Mouse (Mus musculus) forelimb bud, embryonic 11.5 days (tissue): ENCODE data around the gene Dlx4.

Source experiments
- DNase-seq: peaks from one replicate; pipeline ENCODE4 v3.0.0-alpha.2; 2012; ENCODE audit warnings: low read depth, low spot score

The Dlx4 gene

DNA sequence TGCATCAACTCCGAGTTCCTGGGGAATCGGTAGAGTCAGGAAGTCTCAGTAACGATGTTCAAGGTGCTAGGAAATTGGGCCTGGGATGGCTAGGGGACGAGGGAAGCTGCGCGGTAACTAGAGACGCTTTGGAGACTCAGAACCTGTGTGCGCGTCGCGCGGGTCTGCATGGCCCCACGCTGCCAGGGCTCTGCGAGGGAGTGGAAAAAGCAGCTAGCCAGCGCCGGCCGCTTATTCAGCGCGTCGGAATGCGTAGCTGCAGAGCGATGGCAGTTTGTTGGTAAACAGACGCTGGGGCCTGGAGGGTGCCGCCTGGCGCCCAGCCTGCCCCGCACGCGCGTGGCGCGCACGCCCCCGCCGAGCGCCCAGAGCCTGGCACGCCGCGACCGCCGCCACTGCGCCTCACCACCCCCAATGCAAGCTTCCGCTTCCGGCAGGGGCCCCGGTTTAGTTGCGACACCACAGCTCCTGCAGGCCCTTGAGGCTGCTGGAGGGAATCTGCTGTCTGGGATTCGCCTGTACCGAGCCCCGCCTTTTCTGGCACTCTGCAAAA lies at the start of gene Dlx4:
Gene Dlx4, minus strand, starts transcription at position 413 of the 553 bp plus-strand sequence.
- DNase-seq: no peak

DNA sequence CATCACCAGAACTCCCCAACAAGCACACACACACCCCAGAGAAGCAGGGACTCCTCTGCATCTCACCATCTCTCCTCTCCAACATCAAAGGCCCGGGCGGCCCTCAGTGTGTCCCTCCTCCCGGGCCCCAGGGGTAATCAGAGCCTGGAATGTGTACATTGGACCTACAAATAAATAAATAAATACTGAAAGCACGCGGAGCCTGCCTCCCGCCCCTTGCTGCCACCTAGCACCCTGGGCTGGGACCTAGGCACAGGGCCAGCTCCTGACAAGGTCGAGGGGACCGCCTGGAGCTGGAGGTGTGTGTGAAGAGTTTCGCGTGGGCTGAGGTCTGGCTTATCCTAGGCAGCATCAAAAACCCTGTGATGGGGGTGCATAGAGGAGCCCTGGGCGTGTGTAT lies 43.8 kb upstream of the Dlx4 start:
- no peak for DNase-seq

DNA sequence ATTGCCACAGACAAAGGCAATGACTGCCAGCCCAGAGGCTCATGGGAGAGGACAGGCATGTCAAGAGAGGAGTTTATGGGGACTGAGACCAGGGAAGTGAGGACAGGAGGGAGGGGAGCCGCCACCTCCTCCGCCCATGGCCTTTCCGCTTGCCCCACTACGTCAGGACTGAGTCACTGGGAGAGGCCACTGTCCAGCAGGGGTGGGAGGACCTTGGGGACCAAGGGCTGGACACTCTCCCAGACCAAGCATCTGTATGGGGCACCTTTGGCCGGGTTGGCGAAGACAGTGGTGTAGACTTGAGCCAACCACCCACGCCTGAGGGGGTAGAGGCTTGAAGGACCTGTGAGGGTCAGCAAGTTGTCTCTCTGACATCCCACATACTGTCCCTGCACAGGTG lies 40.8 kb upstream of the Dlx4 start:
- no peak for DNase-seq

DNA sequence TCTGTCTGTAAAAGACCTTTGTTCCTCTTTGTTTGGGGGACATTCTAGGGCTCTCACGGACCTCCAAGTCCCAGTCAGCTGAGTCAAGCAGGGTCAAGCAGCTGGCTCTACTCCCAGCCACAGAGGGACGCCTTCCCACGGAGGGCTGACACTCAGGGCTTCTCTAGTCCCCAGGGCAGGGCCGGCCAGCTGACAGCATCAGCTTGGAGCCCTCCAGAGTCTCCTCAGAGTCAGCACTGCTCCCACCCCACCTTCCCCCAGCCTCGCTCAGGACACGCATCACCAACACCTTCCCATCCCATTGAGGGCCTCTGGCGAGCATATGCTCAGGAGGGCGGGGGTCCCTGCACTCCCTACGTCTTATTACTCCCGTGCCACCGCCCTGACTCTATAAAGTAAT lies 39.6 kb upstream of the Dlx4 start:
- no peak for DNase-seq

DNA sequence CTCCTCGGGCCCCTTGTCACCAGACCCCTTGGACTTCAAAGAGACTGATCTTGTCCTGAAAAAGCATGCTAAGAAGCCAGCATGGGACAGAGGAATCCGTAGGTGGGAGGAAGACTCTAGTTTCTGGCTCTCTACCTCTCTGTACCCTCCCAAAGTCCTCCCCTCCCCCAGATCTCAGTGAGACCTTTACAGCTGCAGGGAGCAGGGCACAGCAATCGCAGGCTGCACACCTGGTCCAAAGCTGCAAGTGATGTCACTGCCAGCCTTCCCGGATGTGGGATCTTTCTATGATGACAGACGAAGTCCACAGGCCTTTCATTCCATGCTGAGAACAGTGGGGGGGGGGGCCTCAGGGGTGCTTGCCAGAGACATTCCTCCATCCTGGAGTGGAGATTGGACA lies 38.5 kb upstream of the Dlx4 start:
- DNase-seq: no peak

DNA sequence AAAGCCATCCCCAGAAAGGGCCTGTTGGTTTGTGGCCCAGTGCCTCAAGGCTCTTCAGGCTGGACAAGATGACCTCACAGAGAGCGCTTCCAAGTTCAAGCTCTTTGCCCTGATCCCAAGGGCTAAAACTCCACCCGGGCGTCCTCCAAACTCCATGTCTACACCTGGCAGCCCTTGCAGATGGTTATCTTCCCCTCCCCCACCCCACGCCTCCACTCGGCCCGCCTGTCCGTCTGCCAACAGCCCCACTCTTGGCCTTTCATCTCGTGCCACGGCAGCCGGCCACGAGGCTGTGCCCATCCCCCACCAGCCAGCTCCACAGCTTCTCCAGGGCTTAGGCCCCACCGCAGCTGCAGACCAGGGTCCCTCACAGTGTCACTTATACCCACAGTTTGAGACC lies 33.2 kb upstream of the Dlx4 start:
- no peak for DNase-seq

DNA sequence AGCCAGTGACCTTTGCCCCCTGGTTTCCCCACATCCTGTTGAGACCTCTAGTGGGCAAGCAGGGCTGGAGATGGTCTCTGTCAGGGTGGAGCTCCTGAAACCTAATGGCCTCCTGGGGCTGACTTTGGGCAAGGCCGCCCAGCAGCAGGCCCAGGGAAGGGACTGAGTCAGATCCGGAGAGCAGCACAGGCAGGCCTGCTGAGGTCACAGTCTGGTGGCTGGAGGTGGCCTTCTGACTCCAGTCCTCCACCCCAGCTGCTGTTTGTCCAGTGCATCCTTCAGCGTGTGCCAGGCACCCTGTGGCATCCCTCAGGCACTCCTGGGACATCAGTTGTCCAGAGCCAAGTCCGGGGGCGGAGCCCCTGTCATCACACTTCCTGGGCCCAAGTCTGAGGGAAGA lies 19.8 kb upstream of the Dlx4 start:
- no peak for DNase-seq

DNA sequence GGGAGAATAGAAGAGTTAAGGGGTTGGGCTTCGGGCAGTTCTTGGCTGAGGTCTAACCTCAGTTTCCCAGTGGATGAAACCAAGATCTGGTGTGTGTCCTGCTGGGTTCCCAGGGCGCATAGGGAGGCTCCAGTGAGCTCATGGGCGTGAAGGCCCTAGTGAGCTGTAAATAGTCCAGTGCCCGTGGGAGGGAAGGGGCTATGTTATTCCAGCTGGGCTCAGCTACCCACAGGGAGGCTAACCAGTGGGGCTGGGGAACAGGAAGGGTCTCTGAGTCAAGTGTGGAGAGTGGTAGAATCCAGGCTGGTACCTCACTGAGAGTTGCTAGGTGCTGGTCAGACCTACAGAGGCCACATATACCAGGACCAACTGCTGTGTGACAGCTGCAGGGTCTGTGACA lies 15.6 kb upstream of the Dlx4 start:
- no peak for DNase-seq

DNA sequence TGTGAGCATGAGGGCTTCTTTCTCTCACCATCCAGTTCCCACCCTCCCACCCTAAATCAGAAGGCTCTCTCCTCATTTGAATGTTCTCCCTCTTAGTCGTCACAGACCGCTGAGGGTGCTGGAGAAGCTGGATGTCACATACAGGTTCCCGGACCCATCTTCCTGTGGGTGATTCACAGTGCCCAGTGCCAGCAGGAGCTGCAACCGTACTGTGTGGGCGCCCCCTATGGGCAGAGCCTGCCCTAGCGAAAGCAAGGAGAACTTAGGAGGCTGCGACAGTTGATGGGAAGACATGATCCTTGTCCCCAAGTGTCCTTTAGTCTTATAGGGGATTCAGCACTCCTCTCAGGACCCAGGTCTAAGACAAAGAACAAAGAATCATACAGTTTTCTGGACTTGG lies 14.6 kb upstream of the Dlx4 start:
- DNase-seq: no peak

DNA sequence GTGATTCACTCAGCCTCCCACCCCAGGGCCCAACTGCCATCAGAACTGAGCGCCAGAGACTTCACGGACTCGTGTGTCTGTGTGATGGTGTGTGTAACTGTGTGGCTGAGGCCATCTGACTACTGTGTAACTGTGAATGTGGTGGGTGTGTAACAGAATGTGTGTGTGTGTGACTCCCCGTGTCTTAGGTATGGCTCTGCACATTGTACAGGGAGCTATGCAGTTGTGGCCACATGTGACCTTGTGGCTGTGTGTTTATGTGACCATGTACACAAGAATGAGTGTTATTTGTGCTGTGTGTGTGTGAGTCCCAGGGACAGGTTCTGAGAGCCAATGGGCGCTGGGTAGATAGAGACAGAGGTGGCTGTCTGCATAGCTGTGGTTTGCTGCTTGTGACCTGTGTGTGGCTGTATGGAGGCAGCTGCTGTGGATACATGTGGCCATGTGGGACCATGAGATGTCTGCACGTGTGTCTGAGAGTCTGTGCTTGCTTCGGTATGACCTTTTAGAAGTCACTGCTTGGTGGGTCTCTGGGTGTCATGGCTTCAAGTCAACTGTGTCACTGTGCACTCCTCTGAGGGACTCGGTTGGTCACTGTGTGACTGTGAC lies 13.8 kb upstream of the Dlx4 start:
- no peak for DNase-seq

DNA sequence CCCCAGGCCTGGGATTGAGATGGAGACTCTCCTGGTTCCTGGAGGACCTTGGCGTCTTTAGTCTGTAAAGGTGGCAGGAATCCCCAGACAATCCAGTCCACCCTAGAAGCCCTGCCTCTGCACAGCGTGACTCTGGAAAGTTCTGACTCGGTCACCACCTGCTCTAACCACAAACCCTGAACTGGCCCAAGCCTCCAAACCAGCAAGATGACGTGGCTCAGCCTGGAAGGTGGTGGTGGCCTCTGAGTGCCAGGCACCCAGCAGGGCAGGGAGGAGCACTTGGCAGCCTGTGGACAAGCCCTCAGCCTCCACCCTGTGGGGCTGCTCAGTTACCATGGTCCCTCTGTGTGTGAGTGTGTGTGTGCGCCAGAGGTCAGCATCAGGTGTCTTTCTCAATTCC lies 11.8 kb upstream of the Dlx4 start:
- no peak for DNase-seq

DNA sequence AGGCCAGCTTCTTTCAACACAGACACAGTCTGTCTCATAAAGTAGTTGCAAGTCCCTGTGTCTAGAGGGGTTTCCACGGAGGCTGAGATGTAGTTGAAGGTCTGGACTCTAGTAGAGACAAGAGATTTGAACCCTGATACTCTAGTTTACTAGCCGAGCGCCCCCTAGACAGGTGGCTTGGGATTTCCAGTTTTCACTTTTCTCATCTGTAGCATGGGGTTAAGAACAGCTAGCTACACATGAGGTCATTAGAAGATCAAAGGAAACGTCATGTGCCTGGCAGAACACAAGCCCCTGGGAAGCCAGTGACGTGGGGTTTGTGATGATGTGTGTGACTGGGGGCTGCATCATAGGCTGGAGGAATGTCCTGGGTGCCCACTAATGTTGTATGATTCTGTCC lies 11.3 kb upstream of the Dlx4 start:
- no peak for DNase-seq

DNA sequence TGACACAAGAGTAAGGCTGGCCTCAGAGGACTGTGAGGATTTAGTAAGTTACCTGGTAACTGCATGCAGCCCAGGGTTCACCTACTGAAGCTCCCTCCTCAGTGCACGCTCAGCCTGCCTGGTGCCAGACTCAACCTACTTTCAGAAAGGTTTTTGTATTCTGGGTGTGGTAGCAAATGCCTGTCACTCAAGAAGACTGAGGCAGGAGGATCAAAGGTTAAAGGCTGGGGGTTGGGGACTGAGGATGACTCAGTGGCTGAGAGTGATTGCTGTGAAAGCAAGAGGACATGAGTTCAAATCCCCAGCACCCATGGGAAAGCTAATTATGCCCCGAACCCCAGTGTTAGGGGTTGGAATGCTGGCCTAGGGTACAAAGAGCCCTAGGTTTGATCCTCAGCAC lies 9.4 kb upstream of the Dlx4 start:
- DNase-seq: no peak

DNA sequence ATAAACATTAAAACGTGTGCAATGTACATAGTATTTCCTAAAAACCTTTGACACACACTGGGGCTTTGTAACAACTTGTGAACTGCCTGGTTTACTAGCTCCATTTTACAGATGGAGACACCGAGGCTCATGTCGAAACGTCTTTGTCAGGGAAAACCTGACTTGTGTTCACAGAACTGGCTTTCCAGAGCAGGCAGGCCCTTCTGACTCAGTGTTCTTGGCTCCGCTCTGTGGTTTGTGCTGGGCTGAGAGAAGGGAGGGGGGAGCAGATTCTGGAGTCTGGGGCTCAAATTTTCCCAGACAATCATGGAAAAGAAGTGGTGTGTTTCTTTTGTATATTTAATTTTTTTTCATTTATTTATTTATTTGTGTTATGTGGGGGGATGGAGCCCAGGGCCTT lies 7.6 kb upstream of the Dlx4 start:
- no peak for DNase-seq

DNA sequence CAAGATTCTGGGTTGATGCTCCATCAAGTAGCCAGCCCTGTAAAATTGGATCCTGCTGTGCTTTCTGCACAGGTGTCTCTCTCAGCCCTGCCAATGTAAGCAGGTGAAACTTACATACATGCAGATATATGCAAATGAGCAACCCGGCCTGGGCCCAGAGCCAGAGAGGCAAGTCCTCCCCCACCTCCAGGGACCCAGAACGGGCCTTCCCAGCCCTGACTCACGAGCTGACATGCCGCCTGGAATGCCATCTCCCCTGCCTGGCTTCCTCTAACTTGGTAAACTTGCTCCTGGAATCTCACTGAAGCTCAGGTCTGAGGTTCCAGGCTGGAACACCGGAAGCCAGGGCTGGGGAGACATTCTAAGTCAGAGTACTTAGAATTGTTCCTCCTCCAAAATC lies 7.1 kb upstream of the Dlx4 start:
- no peak for DNase-seq

DNA sequence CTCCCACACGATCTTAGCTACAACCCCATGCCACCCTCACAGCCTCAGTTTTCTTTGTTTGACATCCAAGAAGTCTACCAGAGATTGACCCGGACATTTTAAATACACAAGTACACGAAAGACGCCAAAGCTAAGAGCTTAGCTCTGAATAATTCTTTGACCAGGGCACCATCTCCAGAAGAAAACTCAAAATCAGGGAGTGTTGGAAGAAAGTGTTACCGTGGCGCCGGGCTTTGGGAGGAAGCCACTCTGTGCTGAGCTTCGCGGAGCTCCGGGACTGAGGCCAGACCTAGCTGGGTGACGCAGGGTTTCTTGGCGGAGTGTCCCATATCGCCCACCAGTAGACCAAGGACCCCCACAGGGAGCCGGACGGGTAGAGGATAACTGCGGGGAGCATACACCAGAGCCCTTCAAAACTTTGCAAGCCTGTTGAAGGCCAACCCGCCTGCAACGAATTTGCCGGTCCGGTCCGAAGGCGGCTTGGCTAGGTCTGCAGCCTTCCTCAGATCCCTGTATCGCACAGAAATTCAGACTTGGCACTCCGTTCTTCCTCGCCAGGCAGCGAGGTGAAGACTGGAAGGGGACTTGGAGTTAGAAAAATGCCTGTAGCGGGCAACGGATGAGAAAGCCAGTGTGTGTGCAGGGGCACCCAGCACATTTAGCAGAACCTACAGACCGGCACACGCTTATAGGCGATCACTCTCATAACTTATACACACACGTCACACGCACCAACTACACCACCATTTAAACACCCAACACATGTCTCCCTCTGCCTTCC lies 4.4 kb upstream of the Dlx4 start:
- no peak for DNase-seq

DNA sequence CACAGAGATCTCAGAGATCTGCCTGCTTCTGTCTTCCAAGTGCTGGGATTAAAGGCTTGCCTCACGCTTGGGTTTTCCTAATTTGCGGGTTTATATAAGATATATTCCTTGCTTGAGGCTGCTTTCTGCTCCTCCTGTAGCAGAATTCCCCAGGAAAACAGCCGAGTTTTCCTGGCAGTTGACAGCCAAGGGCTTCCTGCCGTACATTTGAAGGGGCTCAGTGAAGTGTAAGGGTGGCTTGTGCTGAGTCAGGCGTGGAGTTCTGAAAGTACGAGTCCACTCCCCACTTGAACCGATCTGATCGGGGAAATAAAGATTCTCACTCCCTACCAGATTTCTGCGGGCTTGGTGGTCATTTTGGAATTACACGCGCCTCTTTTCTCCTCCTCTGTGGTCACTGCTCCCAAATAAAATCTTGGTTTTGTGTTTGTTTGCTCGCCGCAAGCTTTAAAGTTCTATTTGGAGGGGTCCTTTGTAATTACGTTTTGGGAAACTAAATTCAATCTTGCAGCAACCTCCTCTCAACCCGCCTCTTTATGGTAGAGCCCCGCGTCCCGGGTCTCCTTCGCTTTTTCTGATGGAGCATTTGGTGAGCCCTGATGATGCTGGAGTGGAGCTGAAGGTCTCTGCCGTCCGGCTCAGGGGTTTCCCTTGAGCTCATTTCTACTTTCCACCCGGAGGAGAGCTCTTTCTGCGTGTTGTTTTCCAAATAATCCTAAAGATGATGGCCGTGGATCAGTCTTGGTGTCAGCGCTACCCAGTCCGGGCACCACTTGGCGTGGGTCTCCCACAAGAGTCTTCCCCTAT lies 3.6 kb upstream of the Dlx4 start:
- no peak for DNase-seq

DNA sequence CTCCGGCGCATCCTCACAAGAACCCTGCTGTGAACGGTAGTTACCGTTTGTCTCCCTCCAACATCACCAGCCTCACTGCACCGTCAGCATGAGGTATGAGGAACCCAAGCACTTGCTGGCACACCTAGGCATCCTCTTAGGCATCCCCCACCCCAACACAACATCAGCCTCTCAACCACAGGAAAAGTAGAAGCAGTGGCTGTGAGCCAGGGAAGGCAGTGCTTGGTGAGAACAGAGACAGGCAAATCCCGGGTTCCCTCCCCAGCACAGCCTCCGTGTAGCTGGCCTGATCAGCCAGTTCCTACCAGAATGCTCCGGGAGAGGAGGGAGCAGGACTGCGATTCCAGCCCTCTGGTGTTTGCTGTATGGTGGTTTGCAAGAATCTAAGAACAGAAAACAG lies 2.7 kb upstream of the Dlx4 start:
- DNase-seq: no peak

DNA sequence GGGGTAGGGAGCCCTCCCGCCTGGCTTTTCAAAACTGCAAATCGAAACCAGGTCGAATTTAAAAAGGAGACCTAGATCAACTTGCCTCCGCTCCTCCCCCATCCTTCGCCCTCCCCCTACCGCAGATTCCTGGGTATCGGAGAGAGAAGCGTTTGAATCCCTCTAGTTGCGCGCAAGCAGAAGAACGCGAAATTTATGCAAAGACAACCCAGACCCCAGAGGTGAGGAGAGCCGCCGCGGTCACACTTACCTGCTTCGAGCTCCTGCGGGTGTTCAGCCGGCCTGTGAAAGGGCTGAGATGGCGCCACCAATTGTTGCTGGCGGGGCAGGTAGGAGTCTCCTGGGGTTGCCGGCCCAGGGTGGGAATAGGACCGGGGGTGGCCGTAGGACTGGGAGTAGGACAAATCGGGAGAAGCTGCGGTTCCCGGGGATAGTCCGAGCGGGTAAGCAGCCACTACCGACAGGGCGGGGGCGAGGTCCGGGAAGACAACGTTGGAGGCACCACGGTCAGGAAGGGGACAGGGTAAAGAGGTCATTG lies 1.0 kb downstream of the Dlx4 start:
- DNase-seq: no peak

DNA sequence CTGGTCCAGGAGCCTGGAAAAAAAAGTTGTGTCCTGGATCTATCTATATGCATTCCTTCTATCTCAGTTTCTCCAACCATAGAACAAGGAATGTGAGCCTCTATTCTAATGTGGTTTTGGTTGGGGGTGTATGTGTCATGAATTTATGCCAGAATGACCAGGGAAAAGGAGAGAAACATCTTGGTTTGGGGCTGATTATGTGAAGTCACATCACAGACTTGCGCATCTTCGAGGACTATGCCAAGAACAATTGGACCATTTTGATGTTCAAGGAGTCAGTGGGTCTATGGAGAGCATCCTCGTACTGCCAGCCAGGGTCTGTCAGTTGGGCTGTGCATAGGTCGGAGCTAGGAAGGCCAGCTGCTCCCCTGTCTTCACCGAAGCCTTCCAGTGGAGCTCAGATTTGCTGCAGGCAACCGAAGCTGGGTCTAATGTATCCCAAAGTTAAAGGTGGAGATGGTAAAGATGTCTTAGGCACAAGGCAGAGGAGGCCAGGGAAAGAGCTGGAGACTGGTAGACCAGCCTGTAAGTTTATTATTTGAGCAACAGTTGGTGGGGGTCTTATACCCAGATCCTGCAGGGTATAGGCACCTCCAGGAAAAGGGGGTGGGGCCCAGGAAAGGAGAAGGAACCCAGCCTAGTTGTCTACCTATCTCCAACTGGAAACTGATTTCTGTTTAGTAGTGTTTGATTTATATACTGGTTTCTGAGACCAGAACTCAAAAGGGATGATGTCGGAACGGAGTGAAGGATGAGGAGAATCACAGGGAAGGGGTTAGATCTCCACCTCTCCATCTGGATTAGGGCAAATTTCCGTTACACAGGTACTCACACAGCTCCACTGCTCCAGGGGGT lies 1.7 kb downstream of the Dlx4 start:
- DNase-seq: no peak

DNA sequence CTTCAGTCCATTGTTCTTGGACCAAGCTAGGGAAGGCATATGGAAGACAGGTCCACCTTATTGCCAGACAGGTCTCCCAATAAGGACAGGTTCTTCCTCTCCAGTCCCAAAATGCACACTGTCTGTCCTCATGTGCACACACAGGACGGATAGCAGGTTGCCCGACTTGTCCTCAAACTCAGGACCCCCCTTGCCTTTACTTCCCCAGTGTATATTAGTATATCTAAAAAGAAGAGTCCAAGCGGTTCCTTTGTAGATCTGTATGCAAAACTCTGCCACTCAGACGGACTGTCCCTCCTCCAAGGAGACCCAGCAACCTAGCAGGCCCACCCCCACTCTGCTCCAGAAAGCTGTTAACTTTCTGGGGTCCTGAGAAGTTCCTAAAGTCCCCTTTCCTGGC lies 2.4 kb downstream of the Dlx4 start:
- no peak for DNase-seq
